Mouse (Mus musculus): ENCODE results near the gene Cenpm. TPM values are rescaled to one million over a fixed set of nuclear protein-coding genes. Genes with fewer than 3 reads are reported as not detected.

The Cenpm gene
- polyA plus RNA-seq, 1 experiment from 2014 or later = 27.8 TPM

GRCm38 (mm10) chr15:82204680-82205371 is 39.7 kb downstream of the Cenpm start:
- no peak overlapping the region for H3K4me3 ChIP-seq (ENCODE audit: low read depth, low read length)
- H3K36me3 ChIP-seq (replicated peaks; ENCODE audit: insufficient read depth, low read length) = peaks cover 53% of the 10 kb centered on the region
- H3K27ac ChIP-seq (ENCODE audit: low read depth) = no peak overlapping the region
- no peak overlapping the region for H3K9ac ChIP-seq (replicated peaks)
- DNase-seq = no peak
- H3K4me2 ChIP-seq (ENCODE audit: low read depth, low read length) = no peak overlapping the region
- TF ChIP-seq EP300 (IDR thresholded peaks at IDR 0.05; ENCODE audit: low read depth) = no peak
- TF ChIP-seq CTCF (IDR thresholded peaks at IDR 0.05; ENCODE audit: low read depth) = no peak
- H3K9me3 ChIP-seq (ENCODE audit: low read length) = no peaks in the 10 kb centered on the region
- peaks cover 6% of the 10 kb centered on the region; the same call in 1 of the 2 replicates for H3K27me3 ChIP-seq (ENCODE audit: insufficient read depth, low read length)
- no peak for ATAC-seq
- 72% methylated on average over 10 of the region's 10 CpGs for WGBS (ENCODE audit: insufficient replicate concordance)
- H3K4me1 ChIP-seq (ENCODE audit: insufficient read depth) = peaks cover 6% of the 10 kb centered on the region

GRCm38 (mm10) chr15:82203611-82204351 is 40.8 kb downstream of the Cenpm start:
- 90% methylated on average over 20 of the region's 20 CpGs for WGBS (ENCODE audit: insufficient replicate concordance)
- H3K27ac ChIP-seq (ENCODE audit: low read depth) = no peak overlapping the region
- ATAC-seq = no peak

GRCm38 (mm10) chr15:82203090-82203489 is 41.5 kb downstream of the Cenpm start:
- Histone ChIP-seq H3K27me3 (ENCODE audit: insufficient read depth, low read length) (no peaks in the 10 kb centered on the region), H3K9me3 (ENCODE audit: low read length) (no peaks in the 10 kb centered on the region), H3K4me1 (ENCODE audit: insufficient read depth) (peaks cover 6% of the 10 kb centered on the region), H3K4me2 (ENCODE audit: low read depth, low read length) (no peak overlapping the region), H3K27ac (ENCODE audit: low read depth) (no peak overlapping the region), H3K4me3 (ENCODE audit: low read depth, low read length) (no peak overlapping the region), H3K9ac (replicated peaks) (no peak overlapping the region), H3K36me3 (replicated peaks; ENCODE audit: insufficient read depth, low read length) (peaks cover 69% of the 10 kb centered on the region)
- 93% methylated on average over 10 of the region's 10 CpGs for WGBS (ENCODE audit: insufficient replicate concordance)
- ATAC-seq (no peak), DNase-seq (no peak)
- no peak for TF ChIP-seq EP300 (IDR thresholded peaks at IDR 0.05; ENCODE audit: low read depth)
- TF ChIP-seq CTCF (IDR thresholded peaks at IDR 0.05; ENCODE audit: low read depth) = no peak

More at GRCm38 (mm10) chr15:82203611-82204351, 40.8 kb downstream of the Cenpm start:
- H3K36me3 ChIP-seq (replicated peaks; ENCODE audit: insufficient read depth, low read length) = peaks cover 62% of the 10 kb centered on the region
- no peak overlapping the region for H3K4me3 ChIP-seq (ENCODE audit: low read depth, low read length)
- TF ChIP-seq CTCF (IDR thresholded peaks at IDR 0.05; ENCODE audit: low read depth) (no peak), EP300 (IDR thresholded peaks at IDR 0.05; ENCODE audit: low read depth) (no peak)
- H3K9me3 ChIP-seq (ENCODE audit: low read length) = no peaks in the 10 kb centered on the region
- H3K9ac ChIP-seq (replicated peaks) = no peak overlapping the region
- H3K4me1 ChIP-seq (ENCODE audit: insufficient read depth) = peaks cover 6% of the 10 kb centered on the region
- no peak overlapping the region for H3K4me2 ChIP-seq (ENCODE audit: low read depth, low read length)
- no peak for DNase-seq
- no peaks in the 10 kb centered on the region for H3K27me3 ChIP-seq (ENCODE audit: insufficient read depth, low read length)

- Histone ChIP-seq H3K27me3 (ENCODE audit: insufficient read depth, low read length) (no peaks in the 10 kb centered on the region), H3K9ac (replicated peaks) (no peak overlapping the region), H3K27ac (ENCODE audit: low read depth) (no peak overlapping the region), H3K9me3 (ENCODE audit: low read length) (no peaks in the 10 kb centered on the region), H3K4me3 (ENCODE audit: low read depth, low read length) (no peak overlapping the region), H3K4me1 (ENCODE audit: insufficient read depth) (peaks cover 6% of the 10 kb centered on the region), H3K36me3 (replicated peaks; ENCODE audit: insufficient read depth, low read length) (peaks cover 79% of the 10 kb centered on the region), H3K4me2 (ENCODE audit: low read depth, low read length) (no peak overlapping the region)
- no peak for ATAC-seq
- no peak for DNase-seq
- TF ChIP-seq EP300 (IDR thresholded peaks at IDR 0.05; ENCODE audit: low read depth) (no peak), CTCF (IDR thresholded peaks at IDR 0.05; ENCODE audit: low read depth) (no peak)
- 88% methylated on average over 6 of the region's 6 CpGs for WGBS (ENCODE audit: insufficient replicate concordance)
Observed at GRCm38 (mm10) chr15:82202086-82202485, 42.5 kb downstream of the Cenpm start.

GRCm38 (mm10) chr15:82199546-82199945 is 45.0 kb downstream of the Cenpm start:
- no peak overlapping the region for H3K27ac ChIP-seq (ENCODE audit: low read depth)
- H3K4me1 ChIP-seq (ENCODE audit: insufficient read depth) = no peaks in the 10 kb centered on the region
- DNase-seq = no peak
- no peak for TF ChIP-seq CTCF (IDR thresholded peaks at IDR 0.05; ENCODE audit: low read depth)
- no peak for TF ChIP-seq EP300 (IDR thresholded peaks at IDR 0.05; ENCODE audit: low read depth)
- H3K9ac ChIP-seq (replicated peaks) = no peak overlapping the region
- peaks cover 91% of the 10 kb centered on the region for H3K36me3 ChIP-seq (replicated peaks; ENCODE audit: insufficient read depth, low read length)
- H3K4me3 ChIP-seq (ENCODE audit: low read depth, low read length) = no peak overlapping the region
- H3K4me2 ChIP-seq (ENCODE audit: low read depth, low read length) = no peak overlapping the region
- no peaks in the 10 kb centered on the region for H3K9me3 ChIP-seq (ENCODE audit: low read length)
- 90% methylated on average over 12 of the region's 12 CpGs for WGBS (ENCODE audit: insufficient replicate concordance)
- H3K27me3 ChIP-seq (ENCODE audit: insufficient read depth, low read length) = no peaks in the 10 kb centered on the region
- ATAC-seq = no peak

- no peaks in the 10 kb centered on the region for H3K9me3 ChIP-seq (ENCODE audit: low read length)
- TF ChIP-seq CTCF (IDR thresholded peaks at IDR 0.05; ENCODE audit: low read depth) = no peak
- TF ChIP-seq EP300 (IDR thresholded peaks at IDR 0.05; ENCODE audit: low read depth) = no peak
- H3K4me1 ChIP-seq (ENCODE audit: insufficient read depth) = no peaks in the 10 kb centered on the region
- no peaks in the 10 kb centered on the region for H3K27me3 ChIP-seq (ENCODE audit: insufficient read depth, low read length)
- 49% methylated on average over 7 of the region's 7 CpGs for WGBS (ENCODE audit: insufficient replicate concordance)
- peaks cover 91% of the 10 kb centered on the region for H3K36me3 ChIP-seq (replicated peaks; ENCODE audit: insufficient read depth, low read length)
- no peak overlapping the region for H3K27ac ChIP-seq (ENCODE audit: low read depth)
- no peak overlapping the region for H3K4me2 ChIP-seq (ENCODE audit: low read depth, low read length)
- H3K9ac ChIP-seq (replicated peaks) = no peak overlapping the region
- ATAC-seq (no peak), DNase-seq (no peak)
- no peak overlapping the region for H3K4me3 ChIP-seq (ENCODE audit: low read depth, low read length)
Observed at GRCm38 (mm10) chr15:82198342-82198741, 46.2 kb downstream of the Cenpm start.

Data from liver, postnatal 0 days (tissue).